Mouse (Mus musculus) kidney, adult 2 months (tissue): ENCODE data around the gene Capn13.

Experiments
- CTCF ChIP-seq: fragments of 200-500 bp; conservative IDR thresholded peaks from 2 replicates; pipeline ENCODE4 v1.5.1; 2011; ENCODE audit warnings: low read depth, mild to moderate bottlenecking, control low read depth, low read length, moderate library complexity, mixed read lengths; ENCODE audit not compliant: insufficient read depth, insufficient read length
- POLR2A ChIP-seq: fragments of 200-500 bp; IDR thresholded peaks from one replicate; pipeline ENCODE4 v1.6.1; 2011; ENCODE audit warnings: low read depth, low read length, control low read depth

GRCm38 (mm10) chr17:73382327-73383014, 18.2 kb downstream of the Capn13 start:
- no peak for TF ChIP-seq POLR2A
- no peak for TF ChIP-seq CTCF
